Mouse (Mus musculus) cerebellum, postnatal 4 days (tissue): Measurements from ENCODE around the gene Terb2.

Source experiments
- DNase-seq, 2 experiments: peaks; one replicate each; pipeline ENCODE4 v3.0.0; 2022; ENCODE audit warnings: low spot score in 2 of 2, mixed read lengths in 1 of 2

Gene Terb2

GRCm38 (mm10) chr2:122233341-122233740 lies 47.3 kb downstream of the Terb2 start:
- no peak for DNase-seq

- DNase-seq = peak in 1 of 2 experiments; percentile 4
These were observed 47.9 kb downstream of the Terb2 start for GRCm38 (mm10) chr2:122233759-122234557.

GRCm38 (mm10) chr2:122234611-122235288 lies 48.7 kb downstream of the Terb2 start, which contains the start of gene Sord:
Gene Sord (plus strand): TSS chr2:122234749.
- peak; percentile 55 to 82 for DNase-seq

GRCm38 (mm10) chr2:122235425-122235824 lies 49.4 kb downstream of the Terb2 start:
- DNase-seq = no peak

- DNase-seq = no peak
These were observed 50.2 kb downstream of the Terb2 start for GRCm38 (mm10) chr2:122236321-122236720.

GRCm38 (mm10) chr2:122237891-122238470 lies 51.9 kb downstream of the Terb2 start:
- DNase-seq = no peak

- no peak for DNase-seq
These were observed 54.7 kb downstream of the Terb2 start for GRCm38 (mm10) chr2:122240735-122241134.

- DNase-seq = no peak
These were observed 55.2 kb downstream of the Terb2 start for GRCm38 (mm10) chr2:122241226-122241625.

GRCm38 (mm10) chr2:122241935-122242334 lies 55.9 kb downstream of the Terb2 start:
- no peak for DNase-seq

- DNase-seq = peak; percentile 40 to 72
These were observed 57.6 kb downstream of the Terb2 start for GRCm38 (mm10) chr2:122243671-122244131.

- DNase-seq = no peak
These were observed 61.7 kb downstream of the Terb2 start for GRCm38 (mm10) chr2:122247786-122248185.

GRCm38 (mm10) chr2:122255997-122256396 lies 69.9 kb downstream of the Terb2 start:
- no peak for DNase-seq
